In genomic region chr6:141268871-141269270, GRCm38 (mm10) we compare ENCODE assay signal across 24 mouse cellular contexts. TPM values are rescaled to one million over a fixed set of nuclear protein-coding genes. Genes with fewer than 3 reads are reported as not detected.
DNase-seq lines count a peak whose midpoint lies in the region; ATAC-seq and TF ChIP-seq lines count a peak whose summit lies in the region.
"Had no signal": no experiment of that assay in that cellular context is flagged by ENCODE, and none has a peak within 500 bp of the region (broad histone marks: within the 10 kb centered on the region; RNA-seq: fewer than 3 reads in every experiment).

No protein-coding gene starts in this region.

- H3K4me1 ChIP-seq in heart, adult 2 months (ENCODE audit: control insufficient read depth, insufficient read depth, low read length), result peaks cover 12% of the 10 kb centered on the region
- H3K4me1 ChIP-seq in heart, embryonic 12.5 days (replicated peaks), result peaks cover 30% of the 10 kb centered on the region
- H3K4me1 ChIP-seq in heart, embryonic 10.5 days, result peaks cover 6% of the 10 kb centered on the region
- peaks cover 49% of the 10 kb centered on the region for H3K4me1 ChIP-seq in heart, postnatal 0 days (ENCODE audit: control insufficient read depth, insufficient read depth)

- TF ChIP-seq EP300 in heart, adult 2 months (IDR thresholded peaks at IDR 0.05; ENCODE audit: insufficient read depth, low read depth, low read length), result no peak
- TF ChIP-seq EP300 in heart, postnatal 0 days (IDR thresholded peaks at IDR 0.05; ENCODE audit: low read depth), result no peak

- no peak overlapping the region for H3K9ac ChIP-seq in heart, adult 2 months (ENCODE audit: low read depth, low read length)
- H3K9ac ChIP-seq in heart, embryonic 12.5 days, result no peak overlapping the region
- no peak overlapping the region for H3K9ac ChIP-seq in heart, postnatal 0 days (replicated peaks; ENCODE audit: low read depth, low read length)

- H3K27ac ChIP-seq in heart, adult 2 months, result peak overlapping the region; percentile 40; the same call in 1 of the 2 replicates
- H3K27ac ChIP-seq in heart, embryonic 12.5 days (ENCODE audit: poor library complexity, severe bottlenecking), result no peak overlapping the region
- no peak overlapping the region for H3K27ac ChIP-seq in heart, embryonic 10.5 days
- H3K27ac ChIP-seq in heart, postnatal 0 days (ENCODE audit: low read depth), result peak overlapping the region; percentile 70; the same call in 1 of the 2 replicates

- no peaks in the 10 kb centered on the region for H3K27me3 ChIP-seq in heart, adult 2 months (ENCODE audit: control insufficient read depth, insufficient read depth, low read length)
- no peaks in the 10 kb centered on the region for H3K27me3 ChIP-seq in heart, embryonic 12.5 days (replicated peaks)
- no peaks in the 10 kb centered on the region for H3K27me3 ChIP-seq in heart, embryonic 10.5 days (ENCODE audit: insufficient read depth, poor library complexity, severe bottlenecking)
- H3K27me3 ChIP-seq in heart, postnatal 0 days (ENCODE audit: control insufficient read depth, insufficient read depth, low read length), result no peaks in the 10 kb centered on the region
- H3K27me3 ChIP-seq: CH12.LX, Patski had no signal

- no peak for TF ChIP-seq CTCF in heart, adult 2 months (IDR thresholded peaks at IDR 0.05)
- no peak for TF ChIP-seq CTCF in heart, postnatal 0 days (IDR thresholded peaks at IDR 0.05; ENCODE audit: low read depth)

- DNase-seq in heart, adult 11 months, result peak; percentile 81
- DNase-seq in heart, adult 9 months (ENCODE audit: low spot score in 2 of 2), result no peak
- no peak for DNase-seq in heart, adult 2 months
- peak; percentile 55 for DNase-seq in heart, embryonic 10.5 days (ENCODE audit: low spot score)
- DNase-seq in heart, adult 18-20 months, result no peak
- DNase-seq in heart, postnatal 0 days (ENCODE audit: low spot score), result no peak
- DNase-seq in heart, postnatal 14 days, result no peak
- DNase-seq: adrenal gland, adult 2 months; adrenal gland, adult 8-10 months; adrenal gland, postnatal 10 days; adrenal gland, postnatal 14 days; adrenal gland, postnatal 25 days; adrenal gland, postnatal 36 days; B cell, adult 2 months; cerebellum, adult 11 months; cerebellum, adult 11-12 months had no signal

- 92% methylated on average over 5 of the region's 5 CpGs for WGBS in heart, adult 2 months
- WGBS in heart, embryonic 12.5 days, result 86% methylated on average over 5 of the region's 5 CpGs
- WGBS in heart, embryonic 10.5 days, result 89% methylated on average over 5 of the region's 5 CpGs
- 91% methylated on average over 5 of the region's 5 CpGs for WGBS in heart, postnatal 0 days

- ATAC-seq in heart, embryonic 12.5 days (ENCODE audit: insufficient number of reproducible peaks, low FRiP score), result no peak
- no peak for ATAC-seq in heart, postnatal 0 days (ENCODE audit: insufficient read depth, low read depth)
- ATAC-seq: activated CD4-positive, CD25-positive, alpha-beta regulatory T cell, adult 4 months; CD4-positive, CD25-positive, alpha-beta regulatory T cell, adult 4 months; Patski had no signal

- H3K36me3 ChIP-seq in heart, adult 2 months (ENCODE audit: control insufficient read depth, insufficient read depth, low read length), result peaks cover 21% of the 10 kb centered on the region
- no peaks in the 10 kb centered on the region for H3K36me3 ChIP-seq in heart, embryonic 12.5 days
- 0 out of 2 replicates have a peak, but pooled peaks cover 2% of the 10 kb centered on the region for H3K36me3 ChIP-seq in heart, embryonic 10.5 days
- H3K36me3 ChIP-seq in heart, postnatal 0 days (replicated peaks; ENCODE audit: control insufficient read depth, insufficient read depth, low read length), result no peaks in the 10 kb centered on the region
- H3K36me3 ChIP-seq: G1E had no signal

- intact Hi-C loops in heart, adult 2 months (cut with DNase I), result no loop called here
- intact Hi-C loops in heart, postnatal 14 days (cut with DNase I), result no loop called here

- peaks cover 3% of the 10 kb centered on the region; the same call in 1 of the 2 replicates for H3K79me2 ChIP-seq in heart, adult 2 months (replicated peaks; ENCODE audit: control insufficient read depth, insufficient read depth, low read length)

- H3K4me2 ChIP-seq in heart, embryonic 12.5 days, result no peak overlapping the region
- H3K4me2 ChIP-seq in heart, postnatal 0 days (ENCODE audit: low read depth, low read length), result no peak overlapping the region

- H3K9me3 ChIP-seq in heart, embryonic 12.5 days (replicated peaks), result no peaks in the 10 kb centered on the region
- no peaks in the 10 kb centered on the region for H3K9me3 ChIP-seq in heart, embryonic 10.5 days
- H3K9me3 ChIP-seq in heart, postnatal 0 days (replicated peaks; ENCODE audit: control insufficient read depth, low read length), result no peaks in the 10 kb centered on the region

- no peak for TF ChIP-seq POLR2A in heart, adult 2 months (IDR thresholded peaks at IDR 0.05; ENCODE audit: insufficient read depth, low read depth, low read length)

- H3K4me3 ChIP-seq in heart, adult 2 months, result no peak overlapping the region
- no peak overlapping the region for H3K4me3 ChIP-seq in heart, embryonic 12.5 days
- no peak overlapping the region for H3K4me3 ChIP-seq in heart, embryonic 10.5 days
- no peak overlapping the region for H3K4me3 ChIP-seq in heart, postnatal 0 days (ENCODE audit: low read depth, low read length)

RNA-seq across cellular contexts. Expression of gene Pde3a, which starts 19.8 kb away (rescaled TPM):
- 10 to 100 TPM; 64.6 to 72.3 TPM for total RNA-seq in heart, adult 2 months (2021)
- 18.0 and 23.9 TPM in 2 replicates for polyA plus RNA-seq in heart, adult 2 months (2012; rRNA removed)
- polyA plus RNA-seq in heart, embryonic 12.5 days (2016; fragmentation: Nextera tagmentation; extraction: Ambion mirVana), result 12.2 and 13.4 TPM in 2 replicates
- 7.3 and 7.5 TPM in 2 replicates for polyA plus RNA-seq in heart, embryonic 10.5 days (2016; fragmentation: Nextera tagmentation; extraction: Ambion mirVana)
- total RNA-seq in heart, adult 18-20 months (2021), result 10 to 100 TPM; 66.6 to 70.3 TPM
- total RNA-seq in heart, postnatal 0 days (2014; rRNA removed; ENCODE audit: low replicate concordance), result 33.4 and 42.0 TPM in 2 replicates
- polyA plus RNA-seq in heart, postnatal 0 days (2015; fragmentation: Nextera tagmentation; extraction: Ambion mirVana), result 8.2 and 8.3 TPM in 2 replicates
- 10 to 100 TPM; 56.4 to 58.2 TPM for total RNA-seq in heart, postnatal 14 days (2021)
- total RNA-seq: MEL had no signal
- polyA plus RNA-seq: C2C12; CD4-positive, CD25-positive, alpha-beta regulatory T cell, adult 4 months; G1E had no signal

Comparison
In these comparisons a context has a peak if more than half of its experiments do, and no peak if none do; other contexts are left out.
1. DNase-seq: peak in heart, adult 11 months (single experiment) and heart, embryonic 10.5 days (single experiment); none in heart, adult 9 months (0 of 2), heart, adult 2 months (0 of 2), heart, adult 18-20 months (0 of 2), heart, postnatal 0 days (single experiment) and heart, postnatal 14 days (0 of 2).
2. H3K27ac ChIP-seq: peak in heart, adult 2 months (single experiment) and heart, postnatal 0 days (single experiment); none in heart, embryonic 12.5 days (single experiment) and heart, embryonic 10.5 days (single experiment).